Mouse (Mus musculus) forebrain, embryonic 13.5 days (tissue): Measurements from ENCODE around the gene Zfp850. TPM values are rescaled to one million over a fixed set of nuclear protein-coding genes. Genes with fewer than 3 reads are reported as not detected.
"Not testable (repeated sequence)": the region's sequence is repeated elsewhere in the genome, so short reads cannot be mapped to it uniquely, and the experiment has no call there.

ENCODE experiments used
- ATAC-seq: fragments of 200-750 bp; cut with Nextera tagmentation; 2 replicates; pipeline ENCODE4 v1.8.0; 2017
- H3K27ac ChIP-seq: fragments of 300-500 bp; sonication (generic); 2 replicates; pipeline ENCODE4 v1.5.1; 2015; ENCODE audit warnings: inconsistent platforms, mild to moderate bottlenecking, moderate library complexity
- H3K27me3 ChIP-seq: fragments of 300-500 bp; sonication (generic); 2 replicates; pipeline ENCODE4 v1.6.1; 2015; ENCODE audit warnings: mild to moderate bottlenecking, inconsistent platforms
- H3K36me3 ChIP-seq: fragments of 300-500 bp; sonication (generic); 2 replicates; pipeline ENCODE4 v1.6.1; 2015; ENCODE audit warnings: mild to moderate bottlenecking, inconsistent platforms; ENCODE audit not compliant: poor library complexity, severe bottlenecking
- H3K4me1 ChIP-seq: fragments of 300-500 bp; sonication (generic); 2 replicates; pipeline ENCODE4 v1.6.1; 2015; ENCODE audit warnings: inconsistent platforms
- H3K4me2 ChIP-seq: fragments of 300-500 bp; sonication (generic); 2 replicates; pipeline ENCODE4 v1.6.1; 2015; ENCODE audit warnings: inconsistent platforms, mild to moderate bottlenecking, moderate library complexity
- H3K4me3 ChIP-seq: fragments of 300-500 bp; sonication (generic); 2 replicates; pipeline ENCODE4 v1.5.1; 2015; ENCODE audit warnings: mild to moderate bottlenecking, inconsistent platforms
- H3K9ac ChIP-seq: fragments of 300-500 bp; sonication (generic); 2 replicates; pipeline ENCODE4 v1.6.1; 2015; ENCODE audit warnings: mild to moderate bottlenecking, inconsistent platforms
- H3K9me3 ChIP-seq: fragments of 300-500 bp; sonication (generic); replicated peaks from 2 replicates; pipeline ENCODE4 v1.6.1; 2016; ENCODE audit warnings: inconsistent platforms
- WGBS: fragments of 180-500 bp; shearing (Covaris S2); methylation state at CpG from one replicate; pipeline ENCODE4 v1.1.7; 2015; 5-methylcytosine and 5-hydroxymethylcytosine counted together
- polyA plus RNA-seq: library from polyadenylated mRNA; unstranded; fragments of >200 nt; fragmentation: Nextera tagmentation; extraction: Ambion mirVana; gene quantifications from 2 replicates; pipeline ENCODE4 v1.2.1, GENCODE M21; 2015

Zfp850 gene
- polyA plus RNA-seq, 1 experiment from 2014 or later = 5.2 TPM

- not testable (repeated sequence) for H3K4me2 ChIP-seq, H3K36me3 ChIP-seq, H3K27me3 ChIP-seq, H3K9me3 ChIP-seq, H3K9ac ChIP-seq, ATAC-seq, H3K27ac ChIP-seq, H3K4me3 ChIP-seq, H3K4me1 ChIP-seq
- WGBS = 90% methylated on average over 13 of the region's 13 CpGs
Observed at GRCm38 (mm10) chr7:27949451-27949850, 64.5 kb downstream of the Zfp850 start.

GRCm38 (mm10) chr7:27941869-27942268, 72.0 kb downstream of the Zfp850 start:
- H3K9me3 ChIP-seq, H3K4me1 ChIP-seq, H3K36me3 ChIP-seq, ATAC-seq, H3K4me2 ChIP-seq, H3K27ac ChIP-seq, H3K27me3 ChIP-seq, H3K4me3 ChIP-seq, H3K9ac ChIP-seq: not testable (repeated sequence)
- 30% methylated on average over 6 of the region's 7 CpGs for WGBS

Other genes starting within 250 kb of the Zfp850 start
- gene Zfp626, start 206.9 kb downstream of the Zfp850 start, polyA plus RNA-seq = 2.9 and 3.2 TPM in 2 replicates
- 10.1 and 11.1 TPM in 2 replicates for gene Zfp59, start 175.5 kb downstream of the Zfp850 start, polyA plus RNA-seq
- gene Zfp607a, start 156.6 kb downstream of the Zfp850 start, polyA plus RNA-seq = 2.3 and 2.4 TPM in 2 replicates
- gene Zfp974, start 84.7 kb downstream of the Zfp850 start, polyA plus RNA-seq = 14.9 and 17.2 TPM in 2 replicates
- gene Zfp780b, start 34.9 kb downstream of the Zfp850 start, polyA plus RNA-seq = 28.7 and 29.0 TPM in 2 replicates
- 389 and 404 TPM in 2 replicates for gene Psmc4, start 36.0 kb upstream of the Zfp850 start, polyA plus RNA-seq
- 0.06 and 0.15 TPM in 2 replicates for gene Fcgbp, start 57.1 kb upstream of the Zfp850 start, polyA plus RNA-seq
- 0.10 and 0.14 TPM in 2 replicates for gene 9530053A07Rik, start 115.4 kb upstream of the Zfp850 start, polyA plus RNA-seq
- gene Fbl, start 155.6 kb upstream of the Zfp850 start, polyA plus RNA-seq = 114 and 132 TPM in 2 replicates
- 14.0 and 14.3 TPM in 2 replicates for gene Dyrk1b, start 165.4 kb upstream of the Zfp850 start, polyA plus RNA-seq